Mouse (Mus musculus) layer of hippocampus, adult 9-10 months (tissue): Measurements from ENCODE around the gene Zbtb20.

Experiments
- DNase-seq: peaks from one replicate; pipeline ENCODE4 v3.0.0; 2022; ENCODE audit warnings: low spot score

Zbtb20 gene

DNA sequence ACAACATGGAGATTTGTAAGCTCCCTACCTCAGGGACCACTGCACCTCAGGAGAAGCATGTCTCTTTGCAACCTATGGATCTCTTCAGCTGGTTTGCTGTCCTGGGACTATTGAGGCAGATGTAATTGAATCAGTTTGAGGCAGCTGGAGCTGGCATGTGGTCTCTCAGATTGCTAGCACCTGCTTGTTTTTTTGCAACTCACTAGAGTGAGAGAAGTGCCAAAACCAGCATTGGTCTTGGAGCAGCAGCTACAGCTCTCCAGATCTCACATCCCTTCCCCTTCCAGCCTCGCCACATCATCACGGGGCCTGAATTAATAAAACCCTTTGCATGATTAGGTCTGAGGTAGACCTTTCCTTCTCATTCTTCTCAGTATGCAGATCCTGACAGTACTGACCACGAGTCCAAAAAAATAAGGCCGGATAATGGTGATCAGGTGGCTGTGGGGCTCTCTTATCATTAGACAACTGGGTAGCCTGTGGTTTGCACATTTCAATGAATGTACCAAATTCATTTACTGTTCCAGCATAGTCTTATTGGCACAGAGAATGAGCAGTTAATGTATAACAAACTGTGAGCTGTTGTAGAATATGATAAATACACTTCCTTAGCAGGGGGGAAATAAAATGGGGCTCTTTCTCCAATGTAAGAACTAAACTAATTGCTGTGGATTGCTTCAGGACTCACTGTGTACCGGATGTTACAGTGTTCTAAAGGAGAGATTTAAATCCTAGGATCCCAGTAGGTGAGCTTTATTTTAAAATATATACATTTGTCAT, 205.4 kb downstream of the Zbtb20 start:
- DNase-seq: peak; percentile 27

DNA sequence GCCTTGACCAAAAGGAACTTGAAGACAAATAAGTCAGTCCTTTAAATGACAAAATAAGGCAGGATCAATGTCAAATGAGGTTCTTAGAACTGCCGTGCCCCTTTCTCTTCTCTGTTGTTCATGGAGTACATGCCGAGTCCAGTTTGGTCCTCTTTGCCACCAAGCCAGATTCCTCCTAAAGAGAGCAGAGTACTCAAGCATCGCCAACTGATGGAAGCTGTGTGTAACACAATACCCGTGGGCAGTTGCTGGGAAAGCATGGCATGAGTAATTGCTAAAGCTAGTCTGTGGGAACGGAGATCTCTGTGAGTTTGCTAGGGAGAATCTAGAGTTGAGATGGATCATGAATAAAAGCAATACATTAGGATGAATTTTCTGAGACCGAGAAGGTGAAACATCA, 206.3 kb downstream of the Zbtb20 start:
- no peak for DNase-seq

DNA sequence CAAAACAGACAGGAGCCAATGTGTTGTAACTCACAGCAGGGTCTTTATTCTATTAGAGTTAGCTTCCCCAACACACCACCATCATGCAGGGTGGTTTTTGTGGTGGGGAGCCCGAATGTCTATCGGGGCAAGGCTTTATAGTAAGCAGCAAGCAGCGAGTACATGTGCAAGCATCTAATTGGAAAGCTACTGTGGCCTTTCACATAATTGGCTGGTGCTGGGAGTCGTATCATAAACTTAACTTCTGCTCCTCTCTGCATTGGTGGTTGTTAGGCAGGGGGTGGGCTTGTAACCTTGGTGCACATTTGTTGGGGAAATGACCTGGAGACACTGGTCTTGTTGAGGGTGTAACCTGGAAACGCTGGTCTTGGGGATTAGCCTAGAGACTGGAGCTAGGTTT, 207.1 kb downstream of the Zbtb20 start:
- DNase-seq: no peak

DNA sequence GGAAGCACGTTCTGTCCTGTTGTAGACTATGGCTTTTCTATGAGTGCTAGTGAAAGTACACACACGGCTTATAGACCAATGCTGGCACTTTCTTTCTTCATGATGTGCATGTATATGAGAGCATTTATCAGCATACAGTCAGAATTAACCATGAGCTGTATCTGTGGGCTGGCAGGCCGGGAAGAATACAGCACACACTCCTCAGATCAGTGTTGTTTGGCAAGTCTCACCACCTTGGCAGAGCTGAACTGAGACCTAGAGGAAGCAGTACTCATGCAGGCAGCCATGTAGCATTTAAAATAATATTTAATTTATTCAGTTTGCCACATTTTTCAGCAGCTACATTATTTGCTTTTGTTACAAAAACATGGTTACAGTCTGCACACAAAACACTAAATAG, 214.5 kb downstream of the Zbtb20 start:
- DNase-seq: no peak

DNA sequence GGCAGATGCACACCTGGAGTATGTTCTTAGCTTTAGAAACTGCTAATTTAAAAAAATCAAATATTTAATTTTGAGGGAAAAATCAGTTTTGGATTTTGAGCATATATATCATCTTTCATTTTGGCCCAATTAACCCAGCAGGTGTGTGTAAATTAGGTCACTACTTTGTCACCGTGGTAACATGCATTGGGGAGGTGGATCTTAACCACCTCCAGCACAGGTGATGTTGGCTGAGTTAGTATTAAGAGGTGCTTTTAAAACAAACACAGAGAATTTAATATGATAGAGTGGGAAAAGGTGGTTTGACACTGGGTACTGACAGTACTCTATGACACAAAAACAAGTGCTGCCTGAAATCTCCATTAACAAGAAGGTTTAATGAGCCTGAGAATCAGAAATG, 218.5 kb downstream of the Zbtb20 start:
- no peak for DNase-seq

DNA sequence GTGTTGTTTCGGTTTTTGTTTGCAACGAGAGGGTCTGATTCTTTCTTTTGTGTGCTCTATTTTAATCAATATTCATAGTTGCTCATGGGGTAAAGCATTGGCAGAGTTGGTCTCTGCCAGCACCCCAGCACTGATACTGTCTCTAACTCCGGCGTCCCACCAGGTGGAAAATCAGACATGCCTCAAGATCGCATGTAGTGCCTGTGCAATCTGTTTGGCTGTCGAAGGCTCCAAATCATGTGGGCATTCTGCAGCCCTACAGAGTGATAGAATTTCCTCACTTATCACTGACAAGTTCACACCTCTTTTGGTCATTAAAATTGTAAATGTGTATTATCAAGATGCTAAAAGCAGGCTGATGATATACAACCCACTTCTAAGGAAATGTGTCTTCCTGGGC, 219.1 kb downstream of the Zbtb20 start:
- DNase-seq: no peak

DNA sequence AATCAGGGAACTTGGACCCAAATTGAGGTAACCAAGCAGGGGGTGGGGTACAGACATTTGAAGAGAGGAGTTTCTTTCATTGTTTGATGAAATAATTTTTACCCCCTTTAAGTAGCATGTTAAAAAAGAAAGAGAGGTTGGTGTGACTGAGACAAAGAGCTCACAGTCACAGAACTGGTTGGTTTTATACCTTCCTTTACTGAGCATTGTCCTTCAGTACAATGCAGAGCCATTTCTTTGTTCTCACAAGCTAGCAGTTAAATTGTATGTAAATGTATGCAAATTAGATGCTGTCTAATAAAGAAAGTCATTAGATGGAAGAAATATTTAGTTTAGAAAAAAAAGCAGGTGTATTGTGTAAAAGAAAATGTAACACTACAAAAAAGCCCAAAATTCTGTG, 220.4 kb downstream of the Zbtb20 start:
- no peak for DNase-seq

DNA sequence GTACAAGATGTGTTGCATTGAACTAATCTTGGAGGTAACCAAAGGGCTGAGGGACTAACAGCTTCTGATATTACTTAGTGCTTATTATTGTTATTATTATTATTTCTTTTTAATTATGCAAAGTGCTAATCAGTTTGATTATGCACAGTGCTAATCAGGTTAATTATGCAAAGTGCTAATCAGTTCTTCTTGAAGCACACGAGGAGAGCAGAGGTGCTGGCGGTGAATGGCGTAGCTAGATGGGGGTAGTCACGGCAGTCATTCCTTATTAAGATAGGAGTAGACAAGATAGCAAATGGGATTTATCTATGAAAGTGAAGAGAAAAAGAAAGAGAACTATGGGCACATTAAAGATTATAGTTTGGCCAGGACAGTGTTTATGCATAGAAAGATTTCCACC, 222.5 kb downstream of the Zbtb20 start:
- no peak for DNase-seq

DNA sequence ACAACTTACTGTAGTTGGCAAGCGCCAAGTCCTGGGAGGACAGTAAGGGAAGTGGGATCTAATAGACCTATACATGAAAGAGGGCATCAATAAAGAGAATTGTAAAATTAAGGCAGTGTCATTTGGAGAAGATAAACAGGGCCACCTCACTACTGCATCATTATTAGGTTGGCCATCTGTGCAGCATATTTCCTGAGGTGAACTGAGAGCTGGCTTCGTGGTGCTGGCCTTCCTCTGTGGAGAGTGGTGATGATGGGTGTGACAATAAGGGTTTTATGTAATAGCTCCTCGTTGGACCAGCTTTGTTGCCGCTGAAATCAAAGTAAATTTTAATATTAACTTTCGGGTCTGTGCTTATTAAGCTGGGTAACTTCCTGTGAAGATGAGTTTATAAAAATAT, 223.0 kb downstream of the Zbtb20 start:
- DNase-seq: no peak

DNA sequence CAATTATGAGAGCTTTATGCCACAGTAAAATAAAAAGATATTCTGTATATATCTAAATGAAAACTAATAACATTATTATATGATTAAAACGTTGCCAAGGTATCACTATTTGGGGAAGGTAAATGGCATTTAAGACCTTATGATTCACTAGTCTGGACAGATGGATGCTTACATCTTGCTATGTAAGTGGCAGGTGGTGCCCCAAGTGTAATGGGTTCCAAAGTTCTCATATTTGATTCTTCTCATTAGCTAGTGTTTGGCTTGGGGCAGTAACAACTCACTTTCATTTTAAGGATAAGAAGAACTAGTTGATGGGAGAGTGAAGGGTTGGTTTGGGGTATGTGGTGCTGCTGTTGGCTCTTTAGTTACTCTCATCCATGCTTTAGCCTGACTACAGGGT, 235.6 kb downstream of the Zbtb20 start:
- no peak for DNase-seq

DNA sequence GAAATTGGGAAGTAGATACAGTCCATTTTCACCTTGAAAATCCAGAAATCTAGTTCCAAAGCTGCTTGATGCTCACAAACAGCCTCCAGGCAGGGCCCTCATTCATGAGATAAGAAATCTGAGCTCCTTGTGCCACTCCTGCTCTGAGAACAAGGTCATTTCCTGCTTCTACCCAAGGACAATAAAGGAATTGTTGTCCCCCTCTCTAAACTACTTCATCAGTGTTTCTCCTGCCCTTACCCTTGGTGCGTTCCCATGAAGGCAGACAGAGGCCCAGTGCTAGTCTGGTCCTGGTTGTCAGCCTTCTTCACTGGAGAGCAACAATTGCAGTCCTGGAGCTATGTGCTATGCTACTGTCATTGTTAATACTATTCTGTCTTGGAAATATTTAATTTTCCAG, 238.3 kb downstream of the Zbtb20 start:
- DNase-seq: no peak

DNA sequence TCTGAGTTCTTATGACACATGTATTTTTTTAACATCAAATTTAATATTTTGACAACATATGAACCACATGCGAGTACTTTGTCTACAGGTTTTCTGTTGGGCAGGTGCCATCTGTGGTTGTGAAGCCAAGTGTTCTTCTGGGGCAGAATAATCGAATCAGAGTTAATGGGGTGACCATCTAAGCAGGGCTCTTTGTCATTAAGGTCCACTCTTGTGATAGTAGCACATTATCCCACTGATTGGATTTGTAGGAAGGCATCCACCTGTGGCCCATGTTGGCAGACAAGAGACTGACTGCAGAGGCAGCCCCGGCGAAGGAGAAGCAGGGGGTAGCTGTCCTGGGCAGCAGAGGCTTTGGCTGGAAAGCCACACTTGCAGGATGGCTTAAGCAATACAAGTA, 254.3 kb downstream of the Zbtb20 start:
- no peak for DNase-seq

DNA sequence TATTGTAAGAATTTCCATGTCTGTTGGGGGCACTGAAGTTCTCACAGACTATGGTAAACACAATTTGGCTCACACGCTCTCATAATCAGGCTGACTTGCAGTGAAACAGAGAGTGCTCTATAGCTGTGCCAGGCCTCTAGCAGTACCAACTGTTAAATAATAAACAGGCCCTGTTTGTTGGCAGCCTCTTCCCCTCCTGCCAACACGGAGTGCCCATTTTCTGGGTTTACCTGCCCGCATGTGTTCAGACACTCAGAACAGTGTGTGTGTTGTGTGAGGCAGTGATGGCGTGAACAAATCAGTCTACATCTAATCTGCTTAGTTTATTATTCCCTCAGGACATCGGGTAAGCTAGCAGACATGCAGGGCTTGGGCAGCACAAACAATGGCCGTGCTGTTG, 254.9 kb downstream of the Zbtb20 start:
- peak; percentile 64 for DNase-seq

DNA sequence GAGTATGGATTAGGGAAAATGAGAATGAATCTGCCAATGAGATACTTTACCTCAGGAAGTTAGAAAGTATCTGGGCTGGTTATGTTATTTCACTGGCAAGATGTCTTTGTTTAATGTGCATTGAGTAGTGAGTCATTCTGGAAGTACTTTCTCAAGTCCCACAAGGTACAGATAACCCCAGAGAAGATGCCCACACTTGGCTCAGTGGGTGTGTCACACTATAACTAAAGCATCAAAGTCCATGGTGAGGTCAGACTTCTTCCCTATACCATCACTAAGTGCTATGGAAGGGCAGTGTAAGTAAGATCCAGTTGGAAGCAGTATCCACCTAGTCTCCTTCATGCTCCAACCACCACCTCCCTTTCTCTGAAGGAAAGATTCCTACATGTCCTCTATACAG, 255.4 kb downstream of the Zbtb20 start:
- no peak for DNase-seq

DNA sequence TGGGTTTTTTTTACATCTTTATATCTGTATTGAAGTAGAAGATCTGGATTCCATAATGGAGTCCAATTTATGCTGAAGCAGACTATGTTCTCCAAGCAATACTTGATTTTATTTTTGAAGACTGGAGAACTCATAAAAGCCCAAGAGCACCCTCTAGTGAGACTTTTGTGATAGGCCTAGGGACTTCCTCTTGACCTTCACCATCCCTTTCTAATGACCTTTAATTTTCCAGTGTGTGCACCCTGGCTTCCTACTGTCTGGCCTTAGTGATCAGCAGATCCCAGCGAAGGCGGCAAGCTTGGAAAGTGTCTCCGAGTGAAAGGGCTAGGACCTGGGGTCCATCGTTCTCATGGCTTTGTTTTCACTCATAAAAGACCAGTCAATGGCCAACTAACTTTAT, 292.8 kb downstream of the Zbtb20 start:
- no peak for DNase-seq

DNA sequence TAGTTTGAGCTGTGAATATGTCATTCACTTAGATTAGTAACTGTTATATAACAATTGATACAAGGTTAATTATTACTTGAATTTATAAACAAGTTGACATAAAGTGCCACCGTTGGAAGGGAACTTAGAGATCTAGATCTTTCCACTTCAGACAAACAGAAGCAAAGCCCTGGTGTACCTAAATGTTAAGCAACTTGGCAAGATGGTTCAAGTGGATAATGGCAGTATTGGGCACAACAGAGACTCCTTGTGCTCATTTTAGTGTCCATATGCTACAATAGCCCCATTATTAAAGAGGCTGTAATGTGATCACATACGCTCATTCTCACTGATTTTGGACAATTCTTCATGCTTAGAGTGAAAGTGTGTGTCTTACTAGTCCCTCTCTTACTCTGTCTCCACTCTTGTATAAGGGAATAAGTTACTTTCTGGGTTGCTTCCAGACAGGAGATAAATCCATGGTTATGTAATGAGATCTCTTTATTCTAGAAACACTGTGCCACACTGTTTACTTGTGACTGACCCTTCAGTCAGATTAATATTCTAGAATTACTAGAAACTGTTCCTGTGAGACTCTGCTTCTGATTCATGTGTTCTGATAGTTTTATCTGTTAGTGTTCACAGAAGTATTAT, 293.7 kb downstream of the Zbtb20 start:
- DNase-seq: no peak

DNA sequence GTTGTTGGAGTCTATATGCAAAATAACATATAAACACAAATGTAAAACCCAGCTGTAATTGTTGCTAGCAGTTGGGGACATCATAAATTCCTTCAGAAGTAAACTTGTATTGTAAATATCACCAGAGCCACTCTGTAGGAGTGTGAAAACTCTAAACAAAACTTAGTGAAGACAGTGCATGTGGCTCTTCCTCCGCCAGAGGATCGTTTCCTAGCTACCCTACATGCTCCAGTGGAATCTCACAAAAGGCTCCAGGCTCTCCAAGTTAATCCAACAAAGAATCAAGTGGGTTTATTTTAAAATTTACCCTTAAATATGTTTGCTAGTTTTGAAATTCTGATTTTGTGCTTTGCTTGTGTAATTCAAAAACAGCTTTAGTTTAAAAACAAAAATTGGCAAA, 296.5 kb downstream of the Zbtb20 start:
- no peak for DNase-seq

DNA sequence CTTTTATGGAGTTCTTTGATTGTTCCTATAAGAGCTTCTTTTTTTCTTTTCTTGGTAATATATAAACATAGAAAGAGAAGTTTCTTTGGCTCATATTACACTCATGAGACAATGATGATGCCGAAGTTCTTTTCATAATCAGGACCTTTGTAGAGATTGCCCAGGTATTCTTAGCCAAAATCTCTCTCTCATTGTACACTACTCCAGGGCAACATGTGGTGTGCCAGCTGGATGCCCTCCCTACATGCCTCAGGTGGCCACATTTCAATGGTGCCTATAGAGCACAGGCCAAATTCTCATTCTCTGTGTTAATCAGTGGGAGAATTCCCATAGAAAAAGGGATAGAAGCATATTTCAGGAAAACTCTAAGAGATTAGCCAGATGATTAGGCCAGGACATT, 297.2 kb downstream of the Zbtb20 start:
- DNase-seq: no peak

DNA sequence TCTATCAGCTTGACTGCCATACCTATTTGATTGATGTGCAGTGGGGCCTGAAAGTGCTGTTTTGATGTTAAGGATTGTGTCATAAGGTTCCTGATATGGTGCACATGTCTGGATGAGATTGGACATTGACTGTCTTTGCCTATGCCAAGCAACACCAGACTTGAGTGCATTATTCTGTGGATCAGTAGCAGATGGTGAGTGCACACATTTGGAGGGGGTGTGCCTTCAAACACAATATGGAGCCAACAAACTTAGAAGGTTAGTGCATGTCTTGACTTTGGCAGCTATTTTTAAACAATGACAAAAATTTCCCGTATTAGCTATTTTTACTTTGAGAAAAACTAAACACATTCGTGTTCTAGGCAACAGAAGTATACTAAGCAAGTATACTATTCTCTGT, 299.1 kb downstream of the Zbtb20 start:
- DNase-seq: no peak

DNA sequence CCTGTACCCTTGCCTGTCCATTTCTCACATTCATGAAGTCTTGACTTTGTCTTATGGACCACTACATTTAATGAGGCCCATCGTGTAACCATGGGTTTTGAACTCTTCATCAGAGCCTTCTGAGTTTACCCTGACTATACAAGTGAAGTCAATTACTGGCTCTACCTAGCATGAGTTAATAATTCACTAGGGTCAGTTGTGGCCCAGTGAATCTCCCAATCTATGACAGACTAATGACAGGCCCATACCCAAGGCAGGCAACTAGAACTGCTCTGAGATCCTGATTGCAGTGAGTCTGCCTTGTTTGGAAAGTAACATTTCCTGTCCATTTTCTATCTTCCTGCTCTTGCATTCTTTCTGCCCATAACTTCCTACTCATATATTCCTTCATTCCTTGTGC, 305.4 kb downstream of the Zbtb20 start:
- DNase-seq: no peak

DNA sequence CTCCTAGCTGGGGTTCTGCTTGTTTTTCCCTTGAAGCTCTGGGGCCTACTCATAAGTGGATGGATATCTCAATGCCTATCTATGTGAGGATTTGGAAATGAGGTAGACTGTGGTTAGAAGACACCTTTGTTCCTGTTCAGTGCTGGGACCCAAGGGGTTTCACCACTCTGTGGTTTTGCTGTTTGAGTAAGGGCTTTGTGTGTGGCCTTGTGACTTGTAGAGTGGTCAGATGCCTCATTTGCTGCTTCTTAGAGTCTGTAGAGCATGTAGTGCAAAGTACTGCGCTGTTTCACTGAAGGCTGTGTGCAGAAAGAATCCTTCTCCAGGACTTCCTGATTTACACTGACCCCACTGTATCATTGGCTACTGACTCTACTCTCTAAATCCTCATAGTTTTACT, 314.7 kb downstream of the Zbtb20 start:
- DNase-seq: no peak

DNA sequence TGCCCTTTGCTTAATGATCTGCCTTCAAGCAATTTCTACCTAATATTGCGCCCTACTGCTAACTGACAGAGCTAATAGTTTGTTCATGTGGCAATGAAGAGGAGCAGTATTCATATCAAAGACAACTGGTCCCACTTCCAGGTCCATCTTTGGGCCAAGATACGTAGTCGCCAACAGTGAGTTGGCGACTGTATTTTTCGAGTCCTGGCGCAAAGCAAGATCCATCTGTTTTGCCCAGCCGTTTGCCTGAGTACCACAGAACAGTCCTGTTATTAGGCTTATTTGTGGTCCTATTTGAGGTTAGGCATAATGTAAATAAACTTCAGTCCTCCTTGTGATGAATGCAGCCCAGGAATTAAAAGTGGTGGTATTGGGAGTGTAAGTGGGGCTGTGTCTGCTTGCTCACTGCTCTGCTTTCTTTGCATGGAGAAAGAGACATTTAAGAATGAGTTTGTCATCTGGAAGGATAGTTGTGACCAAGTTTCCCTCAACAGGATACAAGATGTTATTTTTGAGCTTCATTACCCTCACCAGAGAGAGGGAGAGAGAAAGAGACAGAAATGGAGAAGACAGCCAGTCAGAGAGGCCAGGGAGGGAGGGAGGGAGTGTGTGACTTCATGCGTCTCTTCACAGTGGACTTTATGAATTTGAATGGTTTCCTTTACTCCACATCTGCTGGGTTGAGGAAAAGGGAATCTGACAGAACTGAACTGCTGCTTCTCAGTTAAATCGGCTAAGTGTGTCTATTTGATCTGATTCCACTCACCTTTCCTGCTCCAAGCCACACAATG, 315.6 kb downstream of the Zbtb20 start:
- no peak for DNase-seq

DNA sequence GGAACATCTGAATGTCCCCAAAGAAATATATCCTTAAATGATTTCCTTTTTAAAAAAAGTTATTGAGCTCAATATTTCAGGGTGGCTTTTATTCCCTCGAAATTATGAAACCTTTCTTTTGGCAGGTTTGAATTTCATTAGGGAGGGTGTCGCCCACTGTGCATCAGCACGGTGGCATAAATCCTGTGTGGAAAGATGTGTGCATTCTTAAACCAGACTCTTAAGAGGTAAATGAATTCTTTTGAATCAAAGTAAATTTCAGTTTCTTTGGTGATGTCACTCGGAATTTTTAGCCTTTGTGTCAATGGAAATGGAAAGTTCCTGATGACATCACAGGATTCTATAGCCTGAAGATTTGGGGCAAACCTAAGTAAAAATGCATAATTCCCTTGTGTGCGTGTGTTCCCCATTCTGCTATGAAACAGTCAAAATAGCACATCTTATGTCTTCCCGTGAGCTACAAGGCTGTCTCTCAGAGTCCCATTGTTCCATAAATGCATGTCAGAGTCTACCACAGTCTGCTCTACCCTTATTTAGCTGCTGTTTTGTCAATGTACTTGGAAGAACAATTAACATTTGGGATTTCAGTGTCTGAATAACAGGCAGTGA, 318.1 kb downstream of the Zbtb20 start:
- no peak for DNase-seq
